Mouse (Mus musculus): ENCODE measurements around the gene Bri3bp.
"Not testable (repeated sequence)": the region's sequence is repeated elsewhere in the genome, so short reads cannot be mapped to it uniquely, and the experiment has no call there.

Gene Bri3bp

DNA sequence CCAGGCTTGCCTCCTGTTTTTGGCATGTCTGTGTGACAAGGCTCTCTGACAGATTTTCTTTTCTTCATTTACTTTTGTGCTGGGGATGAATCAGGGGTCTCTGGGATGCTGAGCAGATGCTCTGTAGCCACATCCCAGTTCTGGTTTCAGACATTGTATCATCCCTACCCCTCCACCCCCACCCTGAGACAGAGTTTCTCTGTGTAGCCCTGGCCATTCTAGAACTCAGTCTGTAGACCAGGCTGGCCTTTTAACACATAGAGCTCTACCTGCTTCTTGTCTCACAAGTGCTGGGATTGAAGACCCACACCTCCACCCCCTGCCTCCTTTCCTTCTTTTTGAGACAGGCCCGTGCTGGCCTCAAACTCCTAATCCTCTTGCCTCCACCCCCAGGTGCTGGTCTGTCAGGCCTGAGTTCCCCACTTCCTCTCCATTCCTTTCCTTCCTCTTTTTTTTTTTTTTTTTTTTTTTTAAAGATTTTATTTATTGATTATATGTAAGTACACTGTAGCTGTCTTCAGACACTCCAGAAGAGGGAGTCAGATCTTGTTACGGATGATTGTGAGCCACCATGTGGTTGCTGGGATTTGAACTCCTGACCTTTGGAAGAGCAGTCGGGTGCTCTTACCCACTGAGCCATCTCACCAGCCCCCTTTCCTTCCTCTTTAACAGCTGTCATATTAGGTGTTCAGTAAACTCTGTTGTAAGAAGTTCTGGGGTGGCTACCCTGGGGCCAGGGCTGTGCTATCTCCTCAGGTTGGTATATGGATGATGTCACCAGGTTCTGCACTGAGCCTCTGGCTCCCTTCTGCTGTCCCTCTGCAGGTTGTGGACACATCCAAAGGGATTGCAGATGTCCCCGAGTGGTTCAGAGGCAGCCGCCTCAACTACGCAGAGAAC is 42.6 kb downstream of the Bri3bp start:
- DNase-seq (ENCODE audit: low read depth in 1 of 2, low spot score in 2 of 2): no peak

DNA sequence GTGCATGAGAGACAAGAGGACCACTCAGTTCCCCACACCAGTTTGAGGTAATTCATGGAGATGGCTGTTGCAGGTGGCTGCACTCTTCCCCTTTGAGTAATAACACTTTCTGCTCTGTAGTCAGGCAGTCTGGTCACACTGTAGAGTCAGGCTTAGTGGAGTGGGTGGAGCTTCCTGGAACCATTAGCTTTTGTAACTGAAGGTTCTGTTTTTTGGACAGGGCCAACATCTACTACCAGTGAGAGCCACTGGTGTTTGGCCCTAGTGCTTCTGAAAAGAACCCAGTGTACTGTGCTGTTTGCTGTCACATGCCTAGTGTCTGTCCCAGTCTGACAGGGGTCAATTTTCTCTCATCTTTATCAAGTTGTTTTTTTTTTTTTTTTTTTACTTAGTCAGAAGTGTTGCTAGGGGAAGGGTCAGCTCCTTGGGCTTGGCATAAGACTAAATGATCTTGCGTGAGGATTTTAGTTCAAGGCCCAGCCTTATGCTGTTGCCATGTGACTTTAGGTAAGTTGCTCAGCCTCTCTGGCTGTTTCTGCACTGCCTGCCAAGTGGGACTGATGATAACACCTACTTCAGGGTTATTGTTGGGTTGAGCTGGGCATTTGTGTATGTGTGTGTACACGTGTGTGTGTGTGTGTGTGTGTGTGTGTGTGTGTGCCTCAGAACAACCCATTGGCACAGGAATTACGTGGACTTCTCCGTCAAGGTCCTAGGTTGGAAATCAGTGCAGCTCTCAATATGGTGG is 43.8 kb downstream of the Bri3bp start:
- DNase-seq (ENCODE audit: low read depth in 1 of 2, low spot score in 2 of 2): no peak

GRCm38 (mm10) chr5:125486088-125486487 is 44.7 kb downstream of the Bri3bp start:
- no peak for DNase-seq (ENCODE audit: low read depth in 1 of 2, low spot score in 2 of 2)

- no peak for DNase-seq (ENCODE audit: low read depth in 1 of 2, low spot score in 2 of 2)
Measured at GRCm38 (mm10) chr5:125487375-125488115, 46.2 kb downstream of the Bri3bp start.

GRCm38 (mm10) chr5:125488116-125488455 is 46.7 kb downstream of the Bri3bp start:
- DNase-seq (ENCODE audit: low read depth in 1 of 2, low spot score in 2 of 2): no peak

- not testable (repeated sequence) for DNase-seq (ENCODE audit: low read depth in 1 of 2, low spot score in 2 of 2)
Measured at GRCm38 (mm10) chr5:125488953-125489352, 47.6 kb downstream of the Bri3bp start.

DNA sequence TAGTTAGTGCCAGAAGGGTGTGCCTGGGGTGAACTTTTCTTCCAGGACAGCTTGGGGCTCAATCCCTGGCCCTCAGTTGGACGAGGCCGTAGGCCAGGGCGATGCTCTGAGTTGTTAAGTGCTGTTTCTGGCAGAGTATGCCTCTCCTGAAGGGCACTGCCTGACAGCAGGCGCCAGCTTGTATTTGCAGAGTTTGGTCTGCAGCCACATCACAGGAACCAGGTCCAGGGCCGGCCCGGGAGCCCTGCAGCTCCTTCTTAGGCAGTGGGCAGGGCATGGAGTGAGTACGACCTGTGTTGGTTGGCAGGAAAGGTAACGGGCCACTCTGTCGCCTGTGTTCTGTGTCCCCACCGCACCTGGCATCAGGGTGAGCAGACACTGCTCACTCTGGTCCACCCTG is 49.7 kb downstream of the Bri3bp start:
- no peak for DNase-seq (ENCODE audit: low read depth in 1 of 2, low spot score in 2 of 2)

- DNase-seq (ENCODE audit: low read depth in 1 of 2, low spot score in 2 of 2): no peak
Measured at GRCm38 (mm10) chr5:125492379-125493092, 51.2 kb downstream of the Bri3bp start.

DNA sequence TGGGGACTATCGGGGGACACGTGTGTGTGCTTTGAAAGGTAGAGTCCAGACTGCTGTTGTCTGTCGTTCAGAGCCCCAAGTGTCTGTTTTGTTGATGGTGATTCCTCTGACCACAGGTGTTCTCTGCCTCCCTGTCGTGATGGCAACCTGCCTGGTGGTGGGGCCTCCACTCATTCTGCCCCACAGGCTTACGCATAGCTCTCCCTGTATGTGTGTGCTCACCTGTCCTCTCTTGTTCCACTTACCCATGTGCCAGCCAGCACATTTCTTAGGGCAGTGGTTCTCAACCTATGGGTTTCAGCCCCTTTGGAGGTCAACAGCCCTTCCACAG is 51.7 kb downstream of the Bri3bp start:
- DNase-seq (ENCODE audit: low read depth in 1 of 2, low spot score in 2 of 2): no peak

DNA sequence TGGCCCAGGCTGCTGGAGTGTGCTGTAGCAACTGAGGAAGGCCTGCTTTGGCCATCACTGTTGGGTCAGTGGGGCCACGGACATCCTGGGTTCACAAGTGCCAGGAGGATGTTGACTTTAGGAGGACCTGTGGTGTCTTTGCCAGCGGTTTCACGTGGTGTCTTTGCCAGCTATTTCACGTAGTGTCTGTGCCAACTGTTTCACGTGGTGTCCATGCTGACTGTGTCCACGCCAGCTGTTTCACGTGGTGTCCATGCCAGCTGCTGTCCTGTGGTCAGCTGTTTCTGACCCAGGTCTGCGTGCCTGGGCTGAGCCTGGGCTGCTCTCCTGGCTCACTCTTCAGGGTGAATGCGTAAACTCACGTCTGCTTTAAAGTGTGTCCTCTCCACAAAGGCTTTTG is 54.3 kb downstream of the Bri3bp start:
- DNase-seq (ENCODE audit: low read depth in 1 of 2, low spot score in 2 of 2): no peak

DNA sequence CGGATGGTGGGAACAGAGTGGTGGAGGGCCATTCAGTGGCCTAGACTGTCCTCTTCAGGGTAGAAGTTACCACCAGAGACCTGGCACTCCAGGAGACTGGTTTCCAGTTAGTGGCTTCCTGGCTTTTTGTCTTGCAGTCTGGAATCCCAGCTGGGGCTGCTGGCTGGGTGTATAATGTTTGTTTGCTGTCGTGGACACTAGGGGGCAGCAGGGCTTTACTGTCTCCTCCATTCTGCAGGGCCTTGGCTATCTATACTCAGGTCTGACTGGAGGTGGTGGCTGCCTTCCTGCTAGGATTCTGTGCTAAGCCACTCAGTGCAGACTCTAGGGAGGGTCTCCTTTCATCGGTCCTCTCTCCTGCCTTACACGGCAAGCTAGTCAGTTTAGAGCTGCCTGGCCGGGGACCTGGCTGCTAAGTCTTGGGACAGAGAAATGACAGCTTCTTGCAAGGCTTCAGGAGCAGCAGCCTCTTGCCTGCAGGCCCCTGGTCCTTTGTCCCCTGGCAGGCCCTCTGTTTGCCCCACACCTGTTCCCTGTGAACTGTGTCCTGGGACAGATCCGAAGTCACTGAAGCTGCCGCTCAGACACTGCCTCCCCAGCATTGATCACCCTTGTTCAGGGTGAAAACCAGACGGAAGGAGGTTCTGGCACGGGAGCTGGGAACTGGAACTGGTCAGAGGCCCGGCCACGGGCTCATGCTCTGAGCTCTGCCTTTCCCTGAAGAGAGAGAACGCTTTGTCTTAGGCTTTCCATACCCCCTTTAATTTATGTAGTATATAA is 56.6 kb downstream of the Bri3bp start:
- DNase-seq (ENCODE audit: low read depth in 1 of 2, low spot score in 2 of 2): no peak

DNA sequence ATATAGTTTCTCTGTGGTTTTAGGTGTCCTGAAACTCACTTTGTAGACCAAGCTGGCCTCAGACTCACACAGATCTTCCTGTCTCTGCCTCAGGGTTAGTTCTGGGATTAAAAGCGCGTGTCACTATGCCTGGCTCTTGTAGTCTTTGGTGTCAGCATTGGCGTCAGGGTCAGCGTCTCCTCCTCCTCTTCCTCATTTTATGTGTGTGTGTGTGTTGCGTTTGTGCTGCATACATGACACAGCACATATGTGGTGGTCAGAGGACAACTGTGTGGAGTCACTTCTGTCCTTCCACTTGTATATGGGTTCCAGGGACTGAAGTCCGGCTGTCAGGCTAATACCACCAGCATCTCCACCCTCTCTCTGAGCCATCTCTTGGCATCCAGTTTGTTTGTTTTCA is 60.1 kb downstream of the Bri3bp start:
- DNase-seq (ENCODE audit: low read depth in 1 of 2, low spot score in 2 of 2): no peak

- no peak for DNase-seq (ENCODE audit: low read depth in 1 of 2, low spot score in 2 of 2)
Measured at GRCm38 (mm10) chr5:125502186-125502585, 60.8 kb downstream of the Bri3bp start.

DNA sequence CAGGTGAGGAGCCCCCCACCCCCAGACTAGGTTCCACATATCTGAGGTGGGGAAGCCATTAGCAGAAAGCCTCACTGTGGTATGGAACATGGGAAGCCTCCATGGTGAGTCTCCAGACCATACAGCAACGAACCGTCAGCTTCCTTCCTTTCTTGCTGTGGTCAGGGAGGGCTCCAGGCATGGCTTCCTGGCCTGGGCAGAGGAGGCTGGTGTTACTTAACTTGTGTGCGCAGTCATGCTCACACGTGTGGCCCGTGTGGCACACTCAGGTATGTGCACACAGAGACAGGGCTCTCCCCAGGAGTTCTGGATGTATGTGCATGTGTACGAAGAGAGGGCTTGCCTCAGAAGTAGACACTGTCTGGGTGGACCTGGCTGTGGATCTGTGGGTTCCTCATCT is 62.3 kb downstream of the Bri3bp start:
- DNase-seq (ENCODE audit: low read depth in 1 of 2, low spot score in 2 of 2): no peak

- no peak for DNase-seq (ENCODE audit: low read depth in 1 of 2, low spot score in 2 of 2)
Measured at GRCm38 (mm10) chr5:125504692-125505091, 63.3 kb downstream of the Bri3bp start.

GRCm38 (mm10) chr5:125505968-125506367 is 64.6 kb downstream of the Bri3bp start:
- DNase-seq (ENCODE audit: low read depth in 1 of 2, low spot score in 2 of 2): no peak

DNA sequence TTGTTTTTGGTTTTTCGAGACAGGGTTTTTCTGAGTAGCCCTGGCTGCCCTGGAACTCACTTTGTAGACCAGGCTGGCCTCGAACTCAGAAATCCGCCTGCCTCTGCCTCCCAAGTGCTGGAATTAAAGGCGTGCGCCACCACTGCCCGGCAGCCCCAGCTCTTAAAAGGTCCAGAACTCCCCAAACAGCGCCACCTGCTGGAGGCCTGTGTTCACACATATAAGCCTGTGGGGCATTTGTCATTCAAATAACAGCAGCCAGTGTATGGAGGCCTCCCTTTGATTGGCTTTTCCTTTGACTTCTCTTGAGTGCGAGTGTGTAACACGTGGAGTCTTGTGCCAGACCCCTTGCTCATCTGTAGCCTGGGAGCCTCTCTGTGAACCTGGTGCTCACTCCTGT is 66.2 kb downstream of the Bri3bp start:
- DNase-seq (ENCODE audit: low read depth in 1 of 2, low spot score in 2 of 2): no peak

DNA sequence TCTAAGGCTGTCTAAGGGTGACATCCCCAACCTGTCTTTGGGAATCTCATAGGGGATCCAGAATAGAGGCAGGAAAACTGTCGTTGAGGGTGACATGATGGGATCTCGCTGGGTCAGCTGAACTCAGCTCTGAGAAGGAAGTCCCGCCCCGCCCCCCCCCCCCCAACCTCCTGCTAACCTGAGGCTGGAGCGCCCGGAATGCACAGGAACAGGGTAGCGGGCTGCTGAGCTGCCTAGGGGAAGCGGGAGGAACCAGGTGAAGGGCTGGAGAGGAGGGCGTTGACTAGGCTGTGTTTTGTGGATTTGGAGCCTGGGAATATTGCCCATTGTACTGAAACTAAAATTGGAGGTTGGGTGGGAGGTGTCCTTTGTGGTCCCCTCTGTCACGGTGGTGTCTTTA is 66.6 kb downstream of the Bri3bp start:
- no peak for DNase-seq (ENCODE audit: low read depth in 1 of 2, low spot score in 2 of 2)

DNA sequence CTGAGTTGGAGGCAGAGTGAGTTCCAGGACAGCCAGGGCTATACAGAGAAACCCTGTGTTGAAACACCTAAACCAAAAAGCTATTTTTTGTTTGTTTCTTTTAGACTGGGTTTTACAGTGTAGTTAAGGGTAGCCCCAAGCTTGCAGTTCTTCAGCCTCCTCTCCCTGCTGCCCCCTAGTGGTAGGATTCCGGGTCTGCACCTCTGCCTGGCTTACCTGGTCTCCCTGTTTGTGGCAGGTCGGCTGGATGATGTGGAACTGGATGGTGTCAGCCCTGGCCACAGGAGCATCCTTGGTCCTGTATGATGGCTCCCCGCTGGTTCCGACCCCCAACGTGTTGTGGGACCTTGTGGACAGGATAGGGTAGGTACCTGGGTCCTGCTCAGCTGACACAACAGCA is 68.2 kb downstream of the Bri3bp start:
- peak in 1 of 2 experiments; percentile 30 for DNase-seq (ENCODE audit: low read depth in 1 of 2, low spot score in 2 of 2)

All from monocyte, adult 2 months (primary cell).